Mouse (Mus musculus): Measurements from ENCODE around the gene Tfrc. TPM values are rescaled to one million over a fixed set of nuclear protein-coding genes. Genes with fewer than 3 reads are reported as not detected.

Tfrc gene
- polyA plus RNA-seq, 1 experiment from 2014 or later, result 14.6 TPM

DNA sequence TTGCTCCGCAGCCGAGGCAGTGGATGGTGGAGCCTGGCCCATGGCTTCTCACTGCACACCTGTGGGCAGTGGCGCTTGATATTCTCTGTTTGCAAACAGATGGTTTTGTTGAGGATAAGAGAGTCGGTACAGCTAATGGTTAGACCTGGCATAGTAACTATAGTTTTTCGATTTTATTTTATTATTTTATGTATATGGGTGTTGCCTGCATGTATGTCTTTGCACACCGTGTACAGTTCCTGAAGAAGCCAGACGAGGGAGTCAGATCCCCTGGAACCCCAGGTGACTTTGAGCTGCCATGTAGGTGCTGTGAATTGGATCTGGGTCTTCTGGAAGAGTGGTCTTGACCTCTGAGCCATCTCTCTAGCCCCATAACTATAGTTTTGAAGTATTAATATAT, 53.7 kb downstream of the Tfrc start:
- ATAC-seq (no peak), DNase-seq (ENCODE audit: low spot score) (no peak)
- H3K27ac ChIP-seq (ENCODE audit: low read length), result peak overlapping the region; percentile 90
- H3K9me3 ChIP-seq (ENCODE audit: low read length), result no peaks in the 10 kb centered on the region
- H3K4me1 ChIP-seq (ENCODE audit: insufficient read depth, low read depth, low read length), result peaks cover 72% of the 10 kb centered on the region
- peak overlapping the region; percentile 47 for H3K4me2 ChIP-seq (replicated peaks; ENCODE audit: low read depth, low read length)
- H3K9ac ChIP-seq (replicated peaks; ENCODE audit: low read depth), result no peak overlapping the region
- WGBS, result 79% methylated on average over 7 of the region's 7 CpGs
- no peak for TF ChIP-seq CTCF (IDR thresholded peaks at IDR 0.05)
- no peak for TF ChIP-seq EP300 (IDR thresholded peaks at IDR 0.05)
- H3K27me3 ChIP-seq (replicated peaks; ENCODE audit: insufficient read depth, low read length), result no peaks in the 10 kb centered on the region
- H3K36me3 ChIP-seq (ENCODE audit: insufficient read depth, low read length), result no peaks in the 10 kb centered on the region
- H3K4me3 ChIP-seq (ENCODE audit: low read depth, low read length), result peak overlapping the region; percentile 29

DNA sequence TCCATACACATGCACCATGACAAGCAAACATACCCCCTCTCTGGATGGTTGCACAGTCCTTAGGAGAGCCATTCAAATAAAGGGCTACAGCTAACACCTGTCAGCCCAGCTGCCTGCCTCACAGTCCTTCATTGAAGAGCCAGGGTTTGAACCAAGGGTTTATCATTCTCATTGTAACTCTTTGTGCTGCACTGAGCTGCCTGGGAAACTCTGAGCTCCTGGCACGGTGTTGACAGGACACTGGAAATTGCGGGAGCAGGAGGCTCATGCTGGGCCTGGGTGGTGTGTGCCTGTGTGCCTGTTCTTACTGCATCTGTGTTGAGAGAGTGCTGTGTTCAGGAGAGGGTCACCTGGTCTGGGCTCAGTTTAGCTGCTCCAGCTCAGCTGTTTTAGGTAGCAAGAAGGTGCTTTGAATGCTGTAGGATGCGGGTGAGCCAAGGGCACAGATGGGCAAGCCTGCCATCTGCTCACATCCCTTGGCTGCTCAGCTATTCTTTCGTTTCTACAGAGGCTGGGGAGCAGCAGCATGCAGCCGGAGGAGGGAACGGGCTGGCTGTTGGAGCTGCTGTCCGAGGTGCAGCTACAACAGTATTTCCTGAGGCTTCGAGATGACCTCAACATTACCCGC, 54.6 kb downstream of the Tfrc start:
- H3K4me2 ChIP-seq (replicated peaks; ENCODE audit: low read depth, low read length), result no peak overlapping the region
- no peak for DNase-seq (ENCODE audit: low spot score)
- H3K27me3 ChIP-seq (replicated peaks; ENCODE audit: insufficient read depth, low read length), result no peaks in the 10 kb centered on the region

DNA sequence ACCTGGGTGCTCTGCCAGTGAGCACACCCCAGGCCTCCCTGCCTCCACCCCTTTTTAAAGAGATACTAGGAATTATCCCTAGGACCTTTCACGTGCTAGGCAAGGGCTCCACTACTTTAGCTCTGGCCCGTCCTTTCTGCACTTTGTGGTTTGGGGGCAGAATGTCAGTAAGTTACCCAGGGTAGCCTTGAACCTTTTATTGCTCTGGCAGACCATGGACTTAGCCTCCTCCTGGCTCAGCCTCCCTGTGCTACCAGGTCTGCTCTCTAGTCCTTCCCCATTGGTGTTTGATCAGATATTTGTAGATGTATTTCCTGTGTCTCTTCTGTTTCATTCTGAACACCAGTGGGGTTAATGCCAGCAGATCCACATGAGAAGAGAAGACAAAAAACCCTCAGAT, 55.5 kb downstream of the Tfrc start:
- ATAC-seq (no peak), DNase-seq (ENCODE audit: low spot score) (no peak)
- Histone ChIP-seq H3K36me3 (ENCODE audit: insufficient read depth, low read length) (no peaks in the 10 kb centered on the region), H3K27ac (ENCODE audit: low read length) (no peak overlapping the region), H3K4me1 (ENCODE audit: insufficient read depth, low read depth, low read length) (peaks cover 65% of the 10 kb centered on the region), H3K27me3 (replicated peaks; ENCODE audit: insufficient read depth, low read length) (no peaks in the 10 kb centered on the region), H3K4me3 (ENCODE audit: low read depth, low read length) (no peak overlapping the region), H3K4me2 (replicated peaks; ENCODE audit: low read depth, low read length) (no peak overlapping the region), H3K9me3 (ENCODE audit: low read length) (no peaks in the 10 kb centered on the region), H3K9ac (replicated peaks; ENCODE audit: low read depth) (no peak overlapping the region)
- no peak for TF ChIP-seq EP300 (IDR thresholded peaks at IDR 0.05)
- TF ChIP-seq CTCF (IDR thresholded peaks at IDR 0.05), result no peak
- WGBS, result 69% methylated on average over 2 of the region's 2 CpGs

More for the DNA sequence above, 54.6 kb downstream of the Tfrc start:
- no peaks in the 10 kb centered on the region for H3K36me3 ChIP-seq (ENCODE audit: insufficient read depth, low read length)
- H3K9ac ChIP-seq (replicated peaks; ENCODE audit: low read depth), result no peak overlapping the region
- no peaks in the 10 kb centered on the region for H3K9me3 ChIP-seq (ENCODE audit: low read length)
- H3K27ac ChIP-seq (ENCODE audit: low read length), result no peak overlapping the region
- no peak for ATAC-seq
- no peak overlapping the region for H3K4me3 ChIP-seq (ENCODE audit: low read depth, low read length)
- TF ChIP-seq EP300 (IDR thresholded peaks at IDR 0.05) (no peak), CTCF (IDR thresholded peaks at IDR 0.05) (no peak)
- WGBS, result 63% methylated on average over 9 of the region's 9 CpGs
- peaks cover 67% of the 10 kb centered on the region for H3K4me1 ChIP-seq (ENCODE audit: insufficient read depth, low read depth, low read length)

DNA sequence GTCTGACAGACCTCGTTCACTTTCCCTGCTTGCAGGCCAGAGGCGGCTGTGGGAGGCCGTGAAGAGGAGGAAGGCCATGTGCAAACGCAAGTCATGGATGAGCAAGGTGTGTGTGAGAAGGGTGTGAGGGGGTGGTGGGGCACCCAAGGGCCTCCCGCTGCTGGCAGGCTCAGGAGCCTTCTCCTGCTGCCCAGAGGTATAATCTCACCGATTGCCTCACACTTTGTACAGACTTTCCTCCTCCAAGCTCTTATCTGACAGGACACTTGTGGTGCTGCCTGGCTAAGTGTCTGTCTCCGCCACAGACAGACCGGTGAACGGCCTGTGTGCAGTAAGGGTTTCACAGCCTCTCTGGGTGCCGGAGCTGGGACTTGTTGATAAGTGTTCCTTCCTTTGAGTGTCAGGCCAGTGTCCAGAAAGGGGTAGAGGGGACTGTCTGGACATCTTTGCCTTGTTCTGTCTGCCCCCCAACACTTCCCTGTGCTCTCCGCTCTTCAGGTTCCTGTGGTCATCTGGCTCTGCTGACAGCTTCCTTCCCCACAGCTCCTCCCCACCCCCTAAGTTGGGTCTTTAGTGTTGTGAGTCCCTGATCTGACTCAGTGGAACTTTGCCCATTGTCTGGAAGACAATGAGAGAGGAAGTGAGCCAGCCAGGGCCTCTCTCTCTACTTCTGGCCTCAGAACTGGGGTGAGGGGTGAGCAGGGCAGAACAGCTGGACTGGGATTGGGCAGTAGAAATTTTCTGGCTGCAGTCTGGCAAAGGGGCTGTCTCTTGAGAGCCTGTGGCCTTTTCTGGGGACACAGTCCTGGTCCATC, 57.3 kb downstream of the Tfrc start:
- Histone ChIP-seq H3K4me1 (ENCODE audit: insufficient read depth, low read depth, low read length) (peaks cover 49% of the 10 kb centered on the region), H3K4me2 (replicated peaks; ENCODE audit: low read depth, low read length) (no peak overlapping the region)
- peak; percentile 56; the same call in 1 of the 2 replicates for TF ChIP-seq EP300 (IDR thresholded peaks at IDR 0.05)
- TF ChIP-seq CTCF (IDR thresholded peaks at IDR 0.05), result no peak

DNA sequence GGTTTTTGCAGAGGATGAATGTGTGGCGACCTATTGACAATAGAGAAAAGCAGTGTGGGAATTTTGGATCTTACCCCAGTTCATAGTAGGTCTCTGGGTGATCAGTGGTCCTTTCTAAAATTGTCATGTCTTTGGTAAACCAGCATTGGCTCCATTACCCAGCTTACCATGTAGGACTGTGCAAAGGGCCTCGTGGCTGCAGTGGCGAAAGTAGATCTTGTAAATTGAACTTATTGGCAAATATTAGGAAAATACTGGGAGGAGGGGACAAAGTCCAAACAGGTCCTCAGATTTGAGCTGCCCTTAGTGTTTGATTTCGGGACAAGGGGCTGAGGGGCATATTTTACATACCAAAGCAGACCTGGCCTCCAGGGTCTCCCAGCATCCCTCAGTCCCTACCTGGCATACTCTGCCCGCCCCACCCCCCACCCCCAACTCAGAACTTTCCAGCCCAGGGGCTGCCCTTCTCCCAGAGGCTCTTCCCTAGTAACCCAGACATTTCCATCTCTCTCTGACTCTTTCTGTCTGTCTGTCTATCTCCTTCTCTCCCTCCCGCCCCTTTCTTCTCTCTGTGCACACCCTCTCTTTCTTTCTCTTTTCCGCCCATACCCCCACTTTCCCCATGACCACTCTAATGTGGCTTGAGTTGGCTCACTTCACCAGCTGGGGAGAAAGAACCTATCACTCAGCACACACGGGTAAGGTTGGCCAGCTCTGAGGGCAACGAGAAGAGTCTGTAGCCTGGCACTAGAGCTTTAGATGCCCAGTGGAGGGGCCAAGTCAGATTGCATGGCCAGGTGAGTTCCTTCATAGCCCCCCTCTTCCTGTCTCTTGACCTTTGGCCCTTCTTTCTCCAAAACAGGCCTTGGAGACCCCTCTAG, 58.2 kb downstream of the Tfrc start:
- H3K4me1 ChIP-seq (ENCODE audit: insufficient read depth, low read depth, low read length), result peaks cover 41% of the 10 kb centered on the region
- WGBS, result 48% methylated on average over 9 of the region's 9 CpGs
- DNase-seq (ENCODE audit: low spot score), result no peak
- H3K4me3 ChIP-seq (ENCODE audit: low read depth, low read length), result no peak overlapping the region
- no peak overlapping the region for H3K9ac ChIP-seq (replicated peaks; ENCODE audit: low read depth)
- peak overlapping the region; percentile 86 for H3K27ac ChIP-seq (ENCODE audit: low read length)
- H3K4me2 ChIP-seq (replicated peaks; ENCODE audit: low read depth, low read length), result no peak overlapping the region
- no peaks in the 10 kb centered on the region for H3K27me3 ChIP-seq (replicated peaks; ENCODE audit: insufficient read depth, low read length)
- no peak for ATAC-seq
- no peaks in the 10 kb centered on the region for H3K9me3 ChIP-seq (ENCODE audit: low read length)
- TF ChIP-seq EP300 (IDR thresholded peaks at IDR 0.05) (no peak), CTCF (IDR thresholded peaks at IDR 0.05) (no peak)
- H3K36me3 ChIP-seq (ENCODE audit: insufficient read depth, low read length), result peaks cover 12% of the 10 kb centered on the region; the same call in 1 of the 2 replicates

More for the DNA sequence above, 57.3 kb downstream of the Tfrc start:
- no peak overlapping the region for H3K4me3 ChIP-seq (ENCODE audit: low read depth, low read length)
- no peaks in the 10 kb centered on the region for H3K9me3 ChIP-seq (ENCODE audit: low read length)
- no peaks in the 10 kb centered on the region for H3K27me3 ChIP-seq (replicated peaks; ENCODE audit: insufficient read depth, low read length)
- DNase-seq (ENCODE audit: low spot score), result peak; percentile 85
- peak overlapping the region; percentile 86 for H3K27ac ChIP-seq (ENCODE audit: low read length)
- H3K9ac ChIP-seq (replicated peaks; ENCODE audit: low read depth), result no peak overlapping the region
- WGBS, result 19% methylated on average over 11 of the region's 11 CpGs
- peaks cover 7% of the 10 kb centered on the region; the same call in 1 of the 2 replicates for H3K36me3 ChIP-seq (ENCODE audit: insufficient read depth, low read length)
- ATAC-seq, result peak; percentile 79

DNA sequence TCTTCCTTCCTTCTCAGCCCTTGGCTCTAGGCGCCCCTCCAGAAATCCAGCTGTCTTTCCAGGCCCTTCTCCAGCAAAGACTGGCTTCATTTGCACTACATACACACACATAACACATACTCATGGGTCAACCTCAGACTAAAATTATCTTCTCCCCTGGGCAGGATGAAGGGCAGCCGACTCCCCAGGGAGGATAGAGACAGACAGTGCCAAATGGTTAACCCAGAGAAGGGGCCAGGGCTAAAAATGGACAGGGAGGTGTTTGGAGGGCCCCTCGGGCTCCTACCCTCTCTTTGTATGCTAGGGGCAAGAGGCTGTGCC, 58.8 kb downstream of the Tfrc start:
- no peak overlapping the region for H3K4me3 ChIP-seq (ENCODE audit: low read depth, low read length)
- H3K27me3 ChIP-seq (replicated peaks; ENCODE audit: insufficient read depth, low read length), result no peaks in the 10 kb centered on the region
- H3K27ac ChIP-seq (ENCODE audit: low read length), result peak overlapping the region; percentile 86
- H3K36me3 ChIP-seq (ENCODE audit: insufficient read depth, low read length), result peaks cover 14% of the 10 kb centered on the region; the same call in 1 of the 2 replicates
- no peak overlapping the region for H3K9ac ChIP-seq (replicated peaks; ENCODE audit: low read depth)
- WGBS, result 59% methylated on average over 3 of the region's 3 CpGs
- TF ChIP-seq EP300 (IDR thresholded peaks at IDR 0.05) (no peak), CTCF (IDR thresholded peaks at IDR 0.05) (no peak)
- ATAC-seq (peak; percentile 8; the same call in 1 of the 2 replicates), DNase-seq (ENCODE audit: low spot score) (no peak)
- H3K4me2 ChIP-seq (replicated peaks; ENCODE audit: low read depth, low read length), result no peak overlapping the region
- H3K9me3 ChIP-seq (ENCODE audit: low read length), result no peaks in the 10 kb centered on the region
- H3K4me1 ChIP-seq (ENCODE audit: insufficient read depth, low read depth, low read length), result peaks cover 39% of the 10 kb centered on the region
